12 mouse cellular contexts compared by ENCODE assay signal in the genomic region with DNA sequence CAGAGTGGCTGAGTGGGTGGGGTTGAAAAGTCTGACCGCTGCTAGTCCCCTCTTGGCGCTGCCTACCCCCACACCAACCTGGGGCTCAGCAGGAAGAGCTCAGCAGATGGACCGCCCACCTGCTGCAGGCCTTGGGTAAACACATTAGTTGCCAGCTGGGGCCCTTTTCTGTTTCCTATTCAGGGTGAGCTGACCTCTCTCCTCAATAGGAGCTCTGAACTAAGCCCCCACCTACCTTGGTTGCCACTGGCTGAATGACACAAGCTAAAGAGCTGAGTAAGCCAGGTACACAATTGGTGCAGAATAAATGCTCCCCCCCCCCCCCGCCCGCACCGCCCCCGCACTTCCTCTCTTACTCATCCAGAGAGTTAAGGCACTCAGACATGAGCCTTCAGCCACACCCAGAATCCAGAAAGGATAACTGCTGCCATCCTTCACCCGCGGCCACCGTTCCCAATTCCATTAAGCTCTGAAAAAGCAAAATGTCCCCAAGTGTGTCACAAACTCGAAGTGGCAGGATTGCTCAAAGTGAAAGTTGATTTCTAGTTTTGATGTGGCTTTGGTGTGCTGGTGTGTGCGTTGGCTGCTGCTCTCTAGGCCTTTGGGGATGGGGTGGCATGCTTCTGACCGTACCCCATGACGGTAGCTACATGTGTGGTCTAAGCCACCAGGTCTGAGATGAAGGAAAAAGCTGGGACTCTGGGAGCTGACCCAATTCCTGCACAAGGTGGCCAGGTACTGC. TPM values are rescaled to one million over a fixed set of nuclear protein-coding genes. Genes with fewer than 3 reads are reported as not detected.
A peak's percentile ranks its signal among the peaks of the same experiment; 100 is the strongest.
DNase-seq lines count a peak whose midpoint lies in the region; ATAC-seq lines count a peak whose summit lies in the region.
"Had no signal": no experiment of that assay in that cellular context is flagged by ENCODE, and none has a peak within 500 bp of the region (broad histone marks: within the 10 kb centered on the region; RNA-seq: fewer than 3 reads in every experiment).

No protein-coding gene starts in this region.

- DNase-seq in hindbrain, embryonic 14.5 days (ENCODE audit: low spot score), result no peak
- peak; percentile 89 for DNase-seq in A20 (ENCODE audit: low read depth, low spot score)
- DNase-seq in cerebellum, adult 9-10 months, result peak; percentile 79
- DNase-seq in liver, embryonic 13.5 days, result no peak
- no peak for DNase-seq in kidney, adult 11 months
- DNase-seq in urinary bladder, postnatal 36 days (ENCODE audit: low spot score in 2 of 2), result no peak

- H3K4me2 ChIP-seq in hindbrain, embryonic 12.5 days (replicated peaks), result no peak overlapping the region
- no peak overlapping the region for H3K4me2 ChIP-seq in hindbrain, embryonic 14.5 days (replicated peaks)
- H3K4me2 ChIP-seq in liver, embryonic 13.5 days, result no peak overlapping the region
- H3K4me2 ChIP-seq in heart, embryonic 11.5 days, result no peak overlapping the region
- H3K4me2 ChIP-seq: liver, embryonic 15.5 days had no signal

- H3K36me3 ChIP-seq in hindbrain, embryonic 12.5 days, result no peaks in the 10 kb centered on the region
- no peaks in the 10 kb centered on the region for H3K36me3 ChIP-seq in hindbrain, embryonic 14.5 days (replicated peaks; ENCODE audit: control insufficient read depth, insufficient read depth)
- no peaks in the 10 kb centered on the region for H3K36me3 ChIP-seq in liver, embryonic 13.5 days
- no peaks in the 10 kb centered on the region for H3K36me3 ChIP-seq in heart, embryonic 11.5 days (ENCODE audit: control insufficient read depth, insufficient read depth, low read length)
- H3K36me3 ChIP-seq: G1E; liver, embryonic 15.5 days had no signal

- no peak overlapping the region for H3K4me3 ChIP-seq in hindbrain, embryonic 12.5 days
- H3K4me3 ChIP-seq in hindbrain, embryonic 14.5 days (replicated peaks; ENCODE audit: low read length), result no peak overlapping the region
- H3K4me3 ChIP-seq in liver, embryonic 13.5 days (replicated peaks), result no peak overlapping the region
- no peak overlapping the region for H3K4me3 ChIP-seq in heart, embryonic 11.5 days (ENCODE audit: low read depth, low read length)
- H3K4me3 ChIP-seq: liver, embryonic 15.5 days had no signal

- peaks cover 54% of the 10 kb centered on the region for H3K4me1 ChIP-seq in hindbrain, embryonic 12.5 days
- peaks cover 14% of the 10 kb centered on the region for H3K4me1 ChIP-seq in hindbrain, embryonic 14.5 days (replicated peaks; ENCODE audit: control insufficient read depth, insufficient read depth, low read length)
- H3K4me1 ChIP-seq in liver, embryonic 13.5 days (replicated peaks), result peaks cover 29% of the 10 kb centered on the region
- peaks cover 5% of the 10 kb centered on the region for H3K4me1 ChIP-seq in heart, embryonic 11.5 days (ENCODE audit: control insufficient read depth, insufficient read depth, low read length)

- no peaks in the 10 kb centered on the region for H3K9me3 ChIP-seq in hindbrain, embryonic 12.5 days (replicated peaks)
- H3K9me3 ChIP-seq in hindbrain, embryonic 14.5 days (ENCODE audit: control insufficient read depth, low read length), result no peaks in the 10 kb centered on the region
- H3K9me3 ChIP-seq in liver, embryonic 13.5 days (replicated peaks), result no peaks in the 10 kb centered on the region
- H3K9me3 ChIP-seq in heart, embryonic 11.5 days (replicated peaks; ENCODE audit: control insufficient read depth, low read length), result no peaks in the 10 kb centered on the region
- H3K9me3 ChIP-seq: liver, embryonic 15.5 days had no signal

- ATAC-seq in hindbrain, embryonic 12.5 days (ENCODE audit: low FRiP score), result peak; percentile 32; the same call in 1 of the 2 replicates
- no peak for ATAC-seq in hindbrain, embryonic 14.5 days (ENCODE audit: low FRiP score)
- ATAC-seq in liver, embryonic 13.5 days (ENCODE audit: low read depth), result peak; percentile 34; the same call in 1 of the 2 replicates
- ATAC-seq in heart, embryonic 11.5 days (replicated peaks; ENCODE audit: insufficient number of reproducible peaks, low FRiP score, low TSS enrichment), result no peak

- WGBS in hindbrain, embryonic 12.5 days, result 25% methylated on average over 13 of the region's 14 CpGs
- WGBS in hindbrain, embryonic 14.5 days, result 22% methylated on average over 14 of the region's 14 CpGs
- WGBS in liver, embryonic 13.5 days (ENCODE audit: insufficient replicate concordance), result 32% methylated on average over 14 of the region's 14 CpGs
- WGBS in heart, embryonic 11.5 days (ENCODE audit: insufficient replicate concordance), result 32% methylated on average over 13 of the region's 14 CpGs

- no peak overlapping the region for H3K9ac ChIP-seq in hindbrain, embryonic 12.5 days
- no peak overlapping the region for H3K9ac ChIP-seq in hindbrain, embryonic 14.5 days
- no peak overlapping the region for H3K9ac ChIP-seq in liver, embryonic 13.5 days
- no peak overlapping the region for H3K9ac ChIP-seq in heart, embryonic 11.5 days (ENCODE audit: low read depth, low read length)
- H3K9ac ChIP-seq: liver, embryonic 15.5 days had no signal

- peak overlapping the region; percentile 48; the same call in 1 of the 2 replicates for H3K27ac ChIP-seq in hindbrain, embryonic 12.5 days
- no peak overlapping the region for H3K27ac ChIP-seq in hindbrain, embryonic 14.5 days
- H3K27ac ChIP-seq in liver, embryonic 13.5 days, result no peak overlapping the region
- H3K27ac ChIP-seq in heart, embryonic 11.5 days (ENCODE audit: low read depth, low read length), result no peak overlapping the region
- H3K27ac ChIP-seq: kidney, postnatal 0 days; liver, embryonic 15.5 days had no signal

- no peaks in the 10 kb centered on the region for H3K27me3 ChIP-seq in hindbrain, embryonic 12.5 days
- H3K27me3 ChIP-seq in hindbrain, embryonic 14.5 days (ENCODE audit: control insufficient read depth, insufficient read depth, low read length), result no peaks in the 10 kb centered on the region
- H3K27me3 ChIP-seq in liver, embryonic 13.5 days, result no peaks in the 10 kb centered on the region
- no peaks in the 10 kb centered on the region for H3K27me3 ChIP-seq in heart, embryonic 11.5 days (ENCODE audit: control insufficient read depth, insufficient read depth, low read length)
- H3K27me3 ChIP-seq: liver, embryonic 15.5 days had no signal

RNA-seq across cellular contexts. Expression of gene Gpr142, which starts 9.1 kb away (rescaled TPM):
- not detected in 2 replicates for polyA plus RNA-seq in hindbrain, embryonic 12.5 days (2016; fragmentation: Nextera tagmentation; extraction: Ambion mirVana)
- polyA plus RNA-seq in hindbrain, embryonic 14.5 days (2014; fragmentation: Nextera tagmentation; extraction: Ambion mirVana), result not detected in 2 replicates
- not detected in 2 replicates for polyA plus RNA-seq in liver, embryonic 13.5 days (2015; fragmentation: Nextera tagmentation; extraction: Ambion mirVana)
- polyA plus RNA-seq in heart, embryonic 11.5 days (2014; fragmentation: Nextera tagmentation; extraction: Ambion mirVana), result 0.27 TPM in 1 of 2 replicates, not detected in the other
- polyA plus RNA-seq: G1E; kidney, postnatal 0 days; liver, embryonic 15.5 days; urinary bladder, adult 2 months had no signal

RNA-seq across cellular contexts. Expression of gene Btbd17, which starts 12.1 kb away (rescaled TPM):
- polyA plus RNA-seq in hindbrain, embryonic 12.5 days (2016; fragmentation: Nextera tagmentation; extraction: Ambion mirVana), result 32.2 and 37.3 TPM in 2 replicates
- polyA plus RNA-seq in hindbrain, embryonic 14.5 days (2014; fragmentation: Nextera tagmentation; extraction: Ambion mirVana), result 20.0 and 22.1 TPM in 2 replicates
- polyA plus RNA-seq in liver, embryonic 13.5 days (2015; fragmentation: Nextera tagmentation; extraction: Ambion mirVana), result 0.07 and 0.13 TPM in 2 replicates
- polyA plus RNA-seq in heart, embryonic 11.5 days (2014; fragmentation: Nextera tagmentation; extraction: Ambion mirVana), result 0.09 TPM in 1 of 2 replicates, not detected in the other
- polyA plus RNA-seq: G1E; liver, embryonic 15.5 days had no signal

RNA-seq across cellular contexts. Expression of gene Kif19a, which starts 42.7 kb away (rescaled TPM):
- 2.2 and 3.0 TPM in 2 replicates for polyA plus RNA-seq in hindbrain, embryonic 12.5 days (2016; fragmentation: Nextera tagmentation; extraction: Ambion mirVana)
- 0.99 and 1.4 TPM in 2 replicates for polyA plus RNA-seq in hindbrain, embryonic 14.5 days (2014; fragmentation: Nextera tagmentation; extraction: Ambion mirVana)
- 0.07 and 0.12 TPM in 2 replicates for polyA plus RNA-seq in liver, embryonic 13.5 days (2015; fragmentation: Nextera tagmentation; extraction: Ambion mirVana)
- polyA plus RNA-seq in heart, embryonic 11.5 days (2014; fragmentation: Nextera tagmentation; extraction: Ambion mirVana), result 0.13 TPM in 1 of 2 replicates, not detected in the other
- polyA plus RNA-seq: G1E had no signal

RNA-seq across cellular contexts. Expression of gene Gprc5c, which starts 43.1 kb away (rescaled TPM):
- polyA plus RNA-seq in hindbrain, embryonic 12.5 days (2016; fragmentation: Nextera tagmentation; extraction: Ambion mirVana), result 29.7 and 30.0 TPM in 2 replicates
- polyA plus RNA-seq in hindbrain, embryonic 14.5 days (2014; fragmentation: Nextera tagmentation; extraction: Ambion mirVana), result 8.5 and 9.9 TPM in 2 replicates
- polyA plus RNA-seq in liver, embryonic 13.5 days (2015; fragmentation: Nextera tagmentation; extraction: Ambion mirVana), result 11.3 and 12.8 TPM in 2 replicates
- 21.8 and 23.0 TPM in 2 replicates for polyA plus RNA-seq in heart, embryonic 11.5 days (2014; fragmentation: Nextera tagmentation; extraction: Ambion mirVana)
- polyA plus RNA-seq: G1E had no signal

Comparison
In these comparisons a context has a peak if more than half of its experiments do, and no peak if none do; other contexts are left out.
1. ATAC-seq: peak in hindbrain, embryonic 12.5 days (single experiment) and liver, embryonic 13.5 days (single experiment); none in hindbrain, embryonic 14.5 days (single experiment) and heart, embryonic 11.5 days (single experiment).
2. DNase-seq: peak in A20 (single experiment) and cerebellum, adult 9-10 months (single experiment); none in hindbrain, embryonic 14.5 days (single experiment), liver, embryonic 13.5 days (single experiment), kidney, adult 11 months (single experiment) and urinary bladder, postnatal 36 days (0 of 2).
3. RNA of gene Btbd17, which starts 12.1 kb away (polyA plus RNA-seq): 32.2 to 37.3 TPM in hindbrain, embryonic 12.5 days and 20.0 to 22.1 TPM in hindbrain, embryonic 14.5 days; 0.09 TPM in heart, embryonic 11.5 days and 0.07 to 0.13 TPM in liver, embryonic 13.5 days; every median in the first group is over 10 times any median in the second.